Mouse (Mus musculus) liver, embryonic 14.5 days (tissue): Measurements from ENCODE around the gene Yipf3.

Source experiments
- CTCF ChIP-seq: IDR thresholded peaks from 2 replicates; pipeline ENCODE4 v1.5.1; 2016; ENCODE audit warnings: antibody characterized with exemption, low read depth, control low read depth
- EP300 ChIP-seq: IDR thresholded peaks from 2 replicates; pipeline ENCODE4 v1.6.1; 2016; ENCODE audit warnings: antibody characterized with exemption, low read depth

GRCm38 (mm10) chr17:46298220-46298913 lies 50.5 kb downstream of the Yipf3 start:
- peak; percentile 91 for TF ChIP-seq CTCF
- TF ChIP-seq EP300: no peak
